In genomic region chr13:19575947-19576346, GRCm38 (mm10) we compare ENCODE assay signal across 13 mouse cellular contexts.
"Had no signal": no experiment of that assay in that cellular context is flagged by ENCODE, and none has a peak within 500 bp of the region (broad histone marks: within the 10 kb centered on the region; RNA-seq: fewer than 3 reads in every experiment).

No protein-coding gene starts in this region.

- H3K4me1 ChIP-seq: limb, embryonic 15.5 days; megakaryocyte, embryonic 14.5 days; midbrain, embryonic 12.5 days had no signal

- H3K27ac ChIP-seq: limb, embryonic 15.5 days; midbrain, embryonic 12.5 days had no signal

- H3K27me3 ChIP-seq: limb, embryonic 15.5 days; megakaryocyte, embryonic 14.5 days; midbrain, embryonic 12.5 days had no signal

- H3K9me3 ChIP-seq: limb, embryonic 15.5 days; megakaryocyte, embryonic 14.5 days; midbrain, embryonic 12.5 days had no signal

- H3K4me3 ChIP-seq: limb, embryonic 15.5 days; megakaryocyte, embryonic 14.5 days; midbrain, embryonic 12.5 days had no signal

- H3K36me3 ChIP-seq: limb, embryonic 15.5 days; midbrain, embryonic 12.5 days had no signal

- H3K4me2 ChIP-seq: limb, embryonic 15.5 days; lung, embryonic 14.5 days; midbrain, embryonic 12.5 days had no signal

- ATAC-seq: intestine, postnatal 0 days; midbrain, embryonic 16.5 days had no signal

- H3K9ac ChIP-seq: limb, embryonic 15.5 days; lung, embryonic 14.5 days; midbrain, embryonic 12.5 days had no signal

- DNase-seq: kidney, adult 8-10 months; kidney, postnatal 25 days; layer of hippocampus, postnatal 36 days; lung, embryonic 14.5 days; lung, postnatal 10 days; lung, postnatal 4 days; right cerebral cortex, postnatal 14 days; thymus, postnatal 14 days had no signal
